Mouse (Mus musculus) right cerebral cortex, postnatal 36 days (tissue): Measurements from ENCODE around the gene Dnah1.

Source experiments
- DNase-seq, 2 experiments: peaks; one replicate each; pipeline ENCODE4 v3.0.0; 2022; ENCODE audit warnings: low spot score in 2 of 2, mixed read lengths in 1 of 2

Gene Dnah1

DNA sequence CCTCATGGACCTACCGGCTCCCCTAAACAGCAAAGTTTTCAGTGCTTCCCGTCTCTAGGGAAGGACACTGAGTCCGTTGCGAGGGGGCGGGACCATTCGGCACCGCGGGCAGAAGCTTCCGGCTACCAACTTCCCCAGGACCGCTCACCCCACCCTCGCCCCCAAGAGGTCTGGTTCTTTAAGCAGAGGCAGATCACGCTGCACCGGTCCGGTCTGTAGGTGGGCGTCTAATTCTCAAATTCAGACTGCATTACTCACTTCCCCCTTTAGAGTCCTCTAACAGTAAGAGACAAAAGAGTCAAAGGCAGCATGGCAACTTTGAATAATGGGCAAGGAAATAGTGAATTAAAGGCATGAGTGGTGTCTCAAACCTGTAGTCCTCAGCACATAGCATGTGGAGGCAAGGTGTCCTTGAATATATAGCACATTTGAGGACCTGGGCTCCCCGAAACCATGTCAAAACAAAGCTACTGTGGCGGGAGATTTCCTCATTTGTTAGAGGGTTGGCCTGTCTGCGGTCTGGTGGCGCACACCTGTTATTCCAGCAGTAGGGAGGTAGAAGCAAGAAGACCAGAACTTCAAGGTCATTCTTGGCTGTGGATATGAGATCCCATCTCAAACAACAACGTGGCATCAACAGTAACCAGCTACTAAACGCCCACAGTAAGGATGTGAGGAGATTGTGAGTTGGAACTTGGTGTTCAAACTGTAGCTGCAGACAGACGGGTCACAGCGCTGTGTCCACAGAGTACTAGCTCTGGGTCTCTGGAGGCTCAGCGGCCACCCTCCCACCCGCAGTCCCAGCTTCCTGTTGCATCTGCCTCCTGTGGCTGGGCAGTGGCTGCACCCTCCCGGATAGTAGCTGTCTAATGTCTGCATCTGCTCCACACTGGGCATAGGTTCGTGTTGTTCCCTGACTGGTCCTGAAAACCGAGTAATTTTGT is at the start of gene Dnah1:
Dnah1 (minus strand) TSS at position 48 of the 944 bp plus-strand sequence.
- DNase-seq = no peak

DNA sequence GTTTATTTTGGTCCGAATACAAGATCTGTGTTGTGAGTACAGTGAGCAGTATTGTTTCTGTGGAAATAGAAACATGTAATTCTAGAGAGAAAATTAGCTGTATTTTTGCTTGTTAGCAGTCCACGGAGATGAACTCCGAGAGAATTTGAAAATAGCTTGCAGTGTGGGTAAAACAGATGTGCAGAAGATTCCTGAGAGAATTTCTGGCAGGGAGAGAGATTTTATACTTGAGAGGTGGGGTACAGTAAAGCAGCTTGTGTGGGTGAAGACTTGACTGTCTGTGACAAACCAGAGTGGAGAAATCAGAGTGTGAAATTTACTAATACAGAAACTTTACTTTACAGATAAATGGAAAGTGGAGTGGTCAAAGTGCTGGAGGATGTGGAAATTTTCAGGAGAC is 45.7 kb upstream of the Dnah1 start:
- no peak for DNase-seq

- no peak for DNase-seq
Measured at GRCm38 (mm10) chr14:31367951-31368350, 44.3 kb upstream of the Dnah1 start.

DNA sequence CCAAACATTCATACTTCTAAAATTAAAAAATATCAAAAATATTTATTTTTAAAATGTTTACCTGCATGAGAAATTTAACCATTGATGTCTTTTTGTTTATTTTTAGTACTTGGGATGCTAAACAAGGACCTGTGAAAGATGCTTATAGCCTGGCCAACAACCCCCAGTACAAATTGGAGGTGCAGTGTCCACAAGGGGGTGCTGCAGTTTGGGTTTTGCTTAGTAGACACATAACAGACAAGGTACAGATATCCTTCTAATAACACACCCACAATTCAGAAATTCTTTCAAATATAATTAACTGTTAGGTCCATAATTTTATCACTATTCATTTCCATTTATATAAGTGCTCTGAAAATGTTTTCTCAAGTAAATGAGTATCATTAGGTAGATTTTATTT is 41.7 kb upstream of the Dnah1 start:
- peak in 1 of 2 experiments; percentile 22 for DNase-seq

GRCm38 (mm10) chr14:31364589-31364988 is 40.9 kb upstream of the Dnah1 start:
- DNase-seq = no peak

- no peak for DNase-seq
Measured at GRCm38 (mm10) chr14:31362236-31362635, 38.5 kb upstream of the Dnah1 start.

DNA sequence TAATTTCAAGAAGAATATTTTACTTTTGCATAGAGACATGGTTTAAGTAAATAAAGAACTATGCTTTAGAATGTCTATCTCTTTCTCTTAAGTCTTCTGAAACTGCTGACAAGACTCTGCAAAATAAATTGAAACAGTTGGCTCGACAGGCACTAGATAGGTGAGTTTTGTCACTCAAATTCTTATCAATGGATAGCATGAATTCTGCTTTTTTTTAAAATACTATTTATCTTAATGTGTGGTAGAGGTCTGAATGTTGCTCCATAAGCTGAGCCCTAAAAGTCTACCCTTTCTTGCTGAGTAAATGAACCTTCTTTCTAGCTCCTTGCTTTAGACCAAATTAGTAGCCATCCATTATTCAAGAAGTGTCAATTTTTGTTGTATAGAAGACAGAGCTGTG is 21.7 kb upstream of the Dnah1 start:
- no peak for DNase-seq

GRCm38 (mm10) chr14:31343241-31343640 is 19.5 kb upstream of the Dnah1 start:
- no peak for DNase-seq

GRCm38 (mm10) chr14:31337947-31338346 is 14.3 kb upstream of the Dnah1 start:
- no peak for DNase-seq

GRCm38 (mm10) chr14:31337406-31337805 is 13.7 kb upstream of the Dnah1 start:
- DNase-seq = no peak

- peak; percentile 94 to 96 for DNase-seq
Measured at GRCm38 (mm10) chr14:31336369-31337155, 12.9 kb upstream of the Dnah1 start, which contains the start of gene Capn7. Capn7 (plus strand) TSS chr14:31336638.

DNA sequence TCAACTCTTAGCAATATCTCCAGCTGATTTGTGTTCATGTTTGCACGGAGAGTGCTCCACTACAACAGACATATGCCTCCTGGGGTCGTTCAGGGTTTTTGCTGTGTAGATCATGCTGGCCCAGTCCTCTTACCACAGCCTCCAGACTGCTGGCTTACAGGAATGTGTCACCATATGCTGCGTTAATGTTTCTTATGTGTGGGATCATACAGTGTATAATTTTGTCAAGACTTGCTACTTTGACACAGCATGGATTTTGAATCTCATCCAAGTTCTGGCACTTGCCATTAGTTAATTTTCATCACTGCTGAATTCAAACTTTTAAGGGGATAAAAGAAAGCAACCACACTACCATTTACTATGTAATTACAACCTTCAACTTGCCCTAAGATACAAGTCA is 12.1 kb upstream of the Dnah1 start:
- no peak for DNase-seq

- DNase-seq = no peak
Measured at GRCm38 (mm10) chr14:31330957-31331356, 7.3 kb upstream of the Dnah1 start.

- DNase-seq = no peak
Measured at GRCm38 (mm10) chr14:31329741-31330140, 6.0 kb upstream of the Dnah1 start.

GRCm38 (mm10) chr14:31327681-31328080 is 4.0 kb upstream of the Dnah1 start:
- DNase-seq = no peak

DNA sequence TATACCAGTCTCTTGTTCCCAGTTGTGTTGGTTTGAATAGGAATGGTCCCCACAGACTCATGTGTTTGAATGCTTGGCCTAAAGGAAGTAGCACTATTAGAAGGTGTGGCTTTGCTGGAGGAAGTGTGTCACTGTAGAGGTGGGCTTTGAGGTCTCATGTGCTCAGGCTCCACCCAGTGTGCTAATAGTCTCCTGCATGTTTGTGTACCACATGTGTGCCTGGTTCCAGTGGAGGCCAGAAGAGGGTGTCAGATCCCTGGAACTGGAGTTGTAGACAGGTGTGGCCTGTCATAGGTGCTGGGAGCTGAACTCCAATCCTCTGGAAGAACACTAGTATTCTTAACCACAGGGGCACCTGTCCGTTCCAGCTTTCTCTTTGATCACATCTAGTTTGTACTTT is 3.5 kb upstream of the Dnah1 start:
- no peak for DNase-seq

GRCm38 (mm10) chr14:31326770-31327169 is 3.1 kb upstream of the Dnah1 start:
- DNase-seq = no peak

- DNase-seq = no peak
Measured at GRCm38 (mm10) chr14:31325551-31325950, 1.9 kb upstream of the Dnah1 start.

DNA sequence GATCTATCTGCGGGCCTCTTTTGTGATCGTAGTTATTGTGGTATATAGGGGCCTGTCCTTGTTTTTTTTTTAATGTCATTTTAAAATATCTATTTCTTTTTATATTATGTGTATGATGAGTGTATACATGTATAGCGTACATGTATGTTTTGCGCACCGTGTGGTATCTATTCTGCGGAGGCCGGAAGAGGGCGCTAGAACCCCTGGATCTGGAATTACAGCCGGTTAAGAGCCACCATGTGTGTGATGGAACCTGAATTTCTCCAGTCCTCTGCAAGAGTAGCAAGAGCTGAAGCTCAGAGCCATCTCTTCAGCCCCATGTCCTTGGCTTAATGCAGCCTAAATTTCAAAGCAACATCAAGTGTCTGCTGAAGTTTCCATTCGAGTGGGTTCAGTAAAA is 1.2 kb upstream of the Dnah1 start:
- DNase-seq = no peak

- DNase-seq = no peak
Measured at GRCm38 (mm10) chr14:31323189-31323588, 507 bp downstream of the Dnah1 start.

GRCm38 (mm10) chr14:31322191-31322590 is 1.5 kb downstream of the Dnah1 start:
- DNase-seq = no peak

GRCm38 (mm10) chr14:31321181-31321580 is 2.5 kb downstream of the Dnah1 start:
- DNase-seq = no peak

DNA sequence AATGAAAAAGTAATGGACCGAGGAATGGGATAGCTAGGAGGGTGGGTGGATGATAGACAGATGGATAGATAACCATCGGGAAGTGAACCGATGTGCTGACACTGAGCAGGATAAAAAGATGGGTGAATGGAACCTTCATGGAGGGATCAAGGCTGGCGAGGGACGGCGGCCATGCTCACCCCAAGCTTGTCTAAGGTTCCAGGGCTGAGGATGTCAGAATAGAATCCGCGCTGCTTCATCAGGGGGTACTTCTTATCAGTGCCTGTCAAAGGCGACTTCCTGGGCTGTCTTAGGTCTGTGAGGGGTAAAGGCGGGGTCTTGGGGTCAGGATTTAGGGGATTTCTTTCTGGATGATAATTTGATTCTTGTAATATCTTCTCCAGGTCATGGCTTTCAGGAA is 4.2 kb downstream of the Dnah1 start:
- DNase-seq = no peak
